Mouse (Mus musculus): ENCODE measurements around the gene Rubcn. TPM values are rescaled to one million over a fixed set of nuclear protein-coding genes. Genes with fewer than 3 reads are reported as not detected.
"Not testable (repeated sequence)": the region's sequence is repeated elsewhere in the genome, so short reads cannot be mapped to it uniquely, and the experiment has no call there.

Gene Rubcn
- polyA plus RNA-seq, 1 experiment from 2014 or later, result 18.8 TPM

DNA sequence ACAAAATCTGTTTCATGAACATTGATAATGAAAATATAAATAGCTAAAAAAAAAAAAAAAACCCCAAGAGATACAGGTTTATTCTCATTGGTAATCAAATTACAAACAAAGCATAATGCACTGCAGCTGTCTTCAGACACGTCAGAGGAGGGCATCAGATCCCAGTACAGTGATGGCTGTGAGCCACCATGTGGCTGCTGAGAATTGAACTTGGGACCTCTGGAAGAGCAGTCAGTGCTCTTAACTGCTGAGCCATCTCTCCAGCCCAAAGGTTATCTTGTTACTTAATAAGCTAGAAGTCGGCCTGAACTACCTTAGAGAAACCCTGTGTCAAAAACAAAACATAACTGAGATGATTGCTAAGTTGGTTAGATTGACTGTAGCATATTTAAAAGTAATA is 12.3 kb upstream of the Rubcn start:
- H3K4me2 ChIP-seq, result no peak overlapping the region
- no peaks in the 10 kb centered on the region for H3K9me3 ChIP-seq
- no peak overlapping the region for H3K27ac ChIP-seq
- H3K9ac ChIP-seq, result no peak overlapping the region
- no peaks in the 10 kb centered on the region for H3K4me1 ChIP-seq
- H3K4me3 ChIP-seq, result no peak overlapping the region
- ATAC-seq (ENCODE audit: borderline replicate concordance, extremely low read depth, low FRiP score, low TSS enrichment), result no peak
- H3K27me3 ChIP-seq, result no peaks in the 10 kb centered on the region
- H3K36me3 ChIP-seq, result peaks cover 51% of the 10 kb centered on the region
- 60% methylated on average over 2 of the region's 2 CpGs for WGBS

DNA sequence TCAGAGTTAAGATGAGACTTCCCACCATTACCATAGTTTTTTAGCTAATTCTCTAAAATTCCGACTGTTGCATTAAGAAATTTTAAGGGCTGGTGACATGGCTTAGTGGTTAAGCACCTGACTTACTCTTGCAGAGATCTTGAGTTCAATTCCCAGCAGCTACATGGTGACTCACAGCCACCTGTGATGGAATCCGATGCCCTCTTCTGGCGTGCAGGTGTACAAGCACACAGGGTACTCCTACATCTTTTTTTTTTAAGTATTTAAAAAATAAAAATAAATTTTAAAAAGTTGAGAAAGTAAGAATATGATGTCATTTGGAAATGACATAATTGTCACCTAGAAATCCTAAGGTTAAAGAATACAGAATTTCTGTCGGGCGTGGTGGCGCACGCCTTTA is 10.4 kb upstream of the Rubcn start:
- Histone ChIP-seq H3K9me3 (no peaks in the 10 kb centered on the region), H3K4me3 (no peak overlapping the region), H3K4me2 (no peak overlapping the region), H3K4me1 (no peaks in the 10 kb centered on the region), H3K27ac (no peak overlapping the region), H3K27me3 (no peaks in the 10 kb centered on the region), H3K36me3 (peaks cover 40% of the 10 kb centered on the region), H3K9ac (no peak overlapping the region)
- 91% methylated on average over 7 of the region's 7 CpGs for WGBS
- no peak for ATAC-seq (ENCODE audit: borderline replicate concordance, extremely low read depth, low FRiP score, low TSS enrichment)

DNA sequence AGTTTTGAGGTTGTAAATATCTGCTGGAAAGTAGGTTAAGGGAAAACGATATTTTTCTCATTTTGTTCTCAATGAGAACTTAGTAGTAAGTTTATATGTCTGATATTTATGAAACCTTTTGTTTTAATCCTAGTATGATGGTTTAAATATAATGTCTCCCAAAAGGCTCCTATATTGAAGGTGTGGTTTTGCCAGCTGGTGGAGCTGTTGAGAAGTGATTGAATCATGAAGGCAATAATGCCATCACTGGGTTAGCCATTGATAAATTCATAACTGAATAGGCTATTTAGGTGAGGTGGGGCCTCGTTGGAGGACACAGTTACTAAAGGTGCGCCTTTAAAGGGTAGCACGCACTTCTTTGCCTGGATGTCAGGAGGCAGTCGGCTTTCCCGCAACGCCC is 4.0 kb upstream of the Rubcn start:
- no peak for ATAC-seq (ENCODE audit: borderline replicate concordance, extremely low read depth, low FRiP score, low TSS enrichment)
- no peak overlapping the region for H3K4me2 ChIP-seq
- no peak overlapping the region for H3K9ac ChIP-seq
- H3K36me3 ChIP-seq, result 0 out of 2 replicates have a peak, but pooled peaks cover 8% of the 10 kb centered on the region
- peaks cover 16% of the 10 kb centered on the region for H3K4me1 ChIP-seq
- H3K27me3 ChIP-seq, result no peaks in the 10 kb centered on the region
- no peak overlapping the region for H3K27ac ChIP-seq
- H3K9me3 ChIP-seq, result no peaks in the 10 kb centered on the region
- 82% methylated on average over 7 of the region's 7 CpGs for WGBS
- H3K4me3 ChIP-seq, result no peak overlapping the region

DNA sequence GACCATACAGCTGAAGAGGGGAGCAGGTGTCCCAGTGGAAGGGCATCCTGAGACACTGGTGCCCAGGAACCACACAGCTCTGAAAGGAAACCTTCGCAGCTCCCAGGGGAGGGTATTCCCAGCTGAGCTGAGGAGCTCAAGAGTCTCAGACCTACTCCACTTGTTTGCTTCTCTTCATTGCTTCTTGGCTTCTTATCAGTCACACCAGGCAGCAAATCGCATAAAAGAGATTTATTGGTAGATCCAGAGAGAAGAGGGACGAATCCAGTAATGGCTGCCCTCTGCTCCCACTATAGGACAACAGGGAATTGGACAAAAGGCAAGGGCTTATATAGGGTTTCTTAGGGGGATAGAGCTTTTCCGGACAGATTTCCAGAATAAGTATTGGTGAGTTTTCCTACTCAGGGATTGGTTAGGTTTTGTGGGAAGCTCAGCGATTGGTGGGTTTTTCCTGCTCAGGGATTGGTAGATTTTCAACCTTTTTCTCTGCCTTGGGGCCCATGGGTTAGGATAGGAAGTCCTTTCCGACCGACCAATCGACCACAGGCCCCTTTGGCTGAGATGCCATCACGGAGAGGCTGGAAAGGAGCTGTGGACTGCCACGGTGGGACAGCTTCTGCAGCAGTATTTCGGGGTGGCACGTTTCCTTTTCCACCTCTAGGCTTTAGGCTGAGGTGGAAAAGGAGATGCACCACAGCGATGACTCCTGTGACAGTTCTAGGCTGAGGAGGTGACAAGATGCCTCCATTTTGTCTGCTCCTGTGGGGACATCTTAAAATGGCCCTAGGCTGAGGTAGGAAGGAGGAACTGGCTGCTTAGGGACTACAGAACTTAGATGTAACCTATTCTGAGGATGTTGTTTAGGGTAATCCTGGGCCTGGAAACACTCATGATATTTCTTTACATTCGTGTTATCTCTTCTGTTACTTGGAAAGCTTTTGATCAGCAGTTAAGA is 1.7 kb upstream of the Rubcn start:
- WGBS, result 76% methylated on average over 14 of the region's 14 CpGs
- Histone ChIP-seq H3K4me3 (peak overlapping the region; percentile 93), H3K27ac (no peak overlapping the region), H3K9ac (peak overlapping the region; percentile 89), H3K27me3 (no peaks in the 10 kb centered on the region), H3K36me3 (no peaks in the 10 kb centered on the region), H3K4me2 (peak overlapping the region; percentile 79), H3K4me1 (peaks cover 16% of the 10 kb centered on the region), H3K9me3 (no peaks in the 10 kb centered on the region)
- ATAC-seq (ENCODE audit: borderline replicate concordance, extremely low read depth, low FRiP score, low TSS enrichment), result no peak

DNA sequence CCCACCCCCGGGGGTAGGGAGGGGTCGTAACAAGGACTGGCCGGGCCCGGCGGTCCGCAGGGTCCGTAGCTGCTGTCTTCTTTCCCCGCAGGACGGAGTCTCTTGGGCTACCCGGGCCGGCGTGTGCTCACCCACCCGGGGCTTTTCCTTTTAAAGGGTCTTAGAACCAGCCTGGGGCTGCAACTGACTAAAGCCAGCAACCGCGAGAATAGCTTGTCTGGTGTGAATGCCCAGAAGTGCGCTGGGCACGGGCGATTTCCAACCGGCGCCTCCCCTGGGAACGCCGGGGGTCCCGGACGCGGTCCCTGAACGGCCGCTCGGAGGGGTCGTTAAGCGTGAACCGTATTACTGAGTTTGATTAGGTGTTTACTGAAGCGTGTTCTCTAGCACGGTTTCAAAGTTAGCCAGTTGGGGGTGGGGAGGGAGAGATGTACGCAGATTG is 612 bp upstream of the Rubcn start:
- Histone ChIP-seq H3K36me3 (no peaks in the 10 kb centered on the region), H3K9ac (peak overlapping the region; percentile 89), H3K4me2 (peak overlapping the region; percentile 79), H3K4me3 (peak overlapping the region; percentile 93), H3K27me3 (no peaks in the 10 kb centered on the region), H3K27ac (peak overlapping the region; percentile 94), H3K4me1 (peaks cover 16% of the 10 kb centered on the region), H3K9me3 (no peaks in the 10 kb centered on the region)
- peak; percentile 63; the same call in 1 of the 2 replicates for ATAC-seq (ENCODE audit: borderline replicate concordance, extremely low read depth, low FRiP score, low TSS enrichment)
- WGBS, result under 1% methylated on average over 34 of the region's 34 CpGs

DNA sequence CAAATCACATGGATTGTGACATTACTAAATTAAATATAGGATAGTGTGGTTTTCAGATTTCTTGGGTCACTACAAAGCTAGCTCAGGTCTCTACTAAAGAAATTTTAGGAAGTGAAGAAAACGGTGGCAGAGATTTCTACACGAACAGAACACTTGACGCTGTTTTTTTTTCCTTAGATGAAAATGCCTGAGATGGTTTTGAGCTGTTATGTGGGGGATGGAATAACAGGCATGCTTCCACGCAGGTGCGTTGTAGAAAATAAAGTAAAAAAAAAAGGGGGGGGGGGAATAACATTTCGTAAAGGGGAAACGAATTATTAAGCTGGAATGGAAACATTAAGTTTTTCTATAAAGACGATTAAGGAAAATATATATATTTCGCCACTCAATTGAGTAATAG is 735 bp downstream of the Rubcn start:
- Histone ChIP-seq H3K4me1 (peaks cover 16% of the 10 kb centered on the region), H3K9ac (peak overlapping the region; percentile 89), H3K36me3 (no peaks in the 10 kb centered on the region), H3K27me3 (no peaks in the 10 kb centered on the region), H3K9me3 (no peaks in the 10 kb centered on the region), H3K27ac (no peak overlapping the region), H3K4me2 (peak overlapping the region; percentile 79), H3K4me3 (peak overlapping the region; percentile 93)
- WGBS, result 13% methylated on average over 9 of the region's 9 CpGs
- no peak for ATAC-seq (ENCODE audit: borderline replicate concordance, extremely low read depth, low FRiP score, low TSS enrichment)

DNA sequence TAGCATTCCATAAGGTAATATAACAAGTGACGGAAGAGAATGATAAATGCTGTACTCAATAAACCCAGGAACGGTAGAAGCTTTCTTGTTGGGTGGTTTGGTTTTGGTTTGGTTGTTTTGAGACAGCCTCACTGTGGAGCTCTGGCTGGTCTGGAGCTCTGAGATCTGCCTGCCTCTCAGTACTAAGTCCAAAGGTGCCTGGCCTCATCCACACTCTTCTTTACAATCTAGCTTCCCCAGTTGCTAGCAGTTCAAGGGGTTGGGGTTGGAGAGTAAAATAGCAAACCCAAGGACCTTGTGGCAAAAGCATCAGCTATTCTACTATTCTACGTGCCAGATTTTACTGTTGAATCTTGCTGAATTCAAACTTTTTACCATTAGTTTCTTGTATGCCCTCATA is 1.7 kb downstream of the Rubcn start:
- Histone ChIP-seq H3K9ac (no peak overlapping the region), H3K27ac (no peak overlapping the region), H3K4me3 (no peak overlapping the region), H3K9me3 (no peaks in the 10 kb centered on the region), H3K27me3 (no peaks in the 10 kb centered on the region), H3K36me3 (no peaks in the 10 kb centered on the region), H3K4me2 (no peak overlapping the region), H3K4me1 (peaks cover 14% of the 10 kb centered on the region)
- 91% methylated on average over 3 of the region's 3 CpGs for WGBS
- ATAC-seq (ENCODE audit: borderline replicate concordance, extremely low read depth, low FRiP score, low TSS enrichment), result no peak

DNA sequence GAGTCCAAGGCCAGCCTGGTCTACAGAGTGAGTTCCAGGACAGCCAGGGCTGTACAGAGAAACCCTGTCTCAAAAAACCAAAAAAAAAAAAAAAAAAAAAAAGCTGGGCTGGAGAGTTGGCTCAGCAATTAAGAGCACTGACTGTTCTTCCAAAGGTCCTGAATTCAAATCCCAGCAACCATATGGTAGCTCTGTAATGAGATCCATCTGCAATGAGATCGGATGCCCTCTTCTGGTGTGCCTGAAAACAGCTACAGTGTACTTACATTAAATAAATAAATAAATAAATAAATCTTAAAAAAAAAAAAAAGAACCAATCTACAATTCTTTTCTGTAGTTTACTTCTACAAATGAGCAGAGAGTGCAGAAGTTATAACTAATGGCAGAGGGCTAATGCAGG is 2.3 kb downstream of the Rubcn start:
- H3K4me3 ChIP-seq; H3K9ac ChIP-seq; H3K27ac ChIP-seq; H3K36me3 ChIP-seq; H3K27me3 ChIP-seq; H3K9me3 ChIP-seq; ATAC-seq (ENCODE audit: borderline replicate concordance, extremely low read depth, low FRiP score, low TSS enrichment); H3K4me2 ChIP-seq: not testable (repeated sequence)
- H3K4me1 ChIP-seq, result peaks cover 14% of the 10 kb centered on the region
- WGBS, result 54% methylated on average over 1 of the region's 1 CpGs

DNA sequence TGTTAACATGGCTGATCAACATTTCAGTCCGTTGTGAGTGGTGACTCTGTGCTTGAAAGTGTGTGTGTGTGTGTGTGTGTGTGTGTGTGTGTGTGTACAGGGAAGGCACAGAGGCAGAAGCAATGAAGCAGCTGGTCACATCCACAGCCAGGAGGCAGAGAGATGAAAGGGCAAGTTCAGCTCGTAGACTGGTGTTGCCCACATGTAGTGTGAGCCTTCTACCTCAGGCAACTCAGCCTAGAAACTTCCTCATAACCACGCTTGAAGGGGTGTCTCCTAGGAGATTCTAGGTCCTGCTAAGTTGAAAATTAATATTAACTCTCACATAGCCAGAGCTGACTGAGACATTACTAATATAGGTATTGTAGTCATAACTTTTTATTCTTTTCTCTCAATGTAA is 4.2 kb downstream of the Rubcn start:
- no peak overlapping the region for H3K9ac ChIP-seq
- whole genome bisulfite sequencing, result 41% methylated on average over 3 of the region's 3 CpGs
- H3K9me3 ChIP-seq, result no peaks in the 10 kb centered on the region
- H3K4me3 ChIP-seq, result no peak overlapping the region
- ATAC-seq (ENCODE audit: borderline replicate concordance, extremely low read depth, low FRiP score, low TSS enrichment), result no peak
- peaks cover 4% of the 10 kb centered on the region for H3K4me1 ChIP-seq
- no peaks in the 10 kb centered on the region for H3K27me3 ChIP-seq
- H3K27ac ChIP-seq, result no peak overlapping the region
- no peak overlapping the region for H3K4me2 ChIP-seq
- no peaks in the 10 kb centered on the region for H3K36me3 ChIP-seq

DNA sequence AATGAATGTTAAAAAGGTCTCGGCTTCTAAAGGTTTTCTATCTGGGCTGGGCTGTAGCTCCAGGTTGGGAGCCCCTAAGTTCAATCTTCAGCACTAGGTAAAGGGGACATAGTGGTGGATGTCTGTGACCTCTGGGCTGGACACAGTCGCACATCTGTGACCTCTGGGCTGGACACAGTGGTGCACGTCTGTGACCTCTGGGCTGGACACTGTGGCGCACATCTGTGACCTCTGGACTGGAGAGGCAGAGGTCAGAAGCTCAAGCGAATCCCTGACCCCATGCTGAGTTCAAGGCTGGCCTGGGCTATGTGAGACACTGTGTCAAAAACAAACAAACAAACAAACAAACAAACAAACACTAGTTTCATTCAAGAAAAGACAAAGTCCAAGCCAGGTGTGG is 7.3 kb downstream of the Rubcn start:
- no peak for ATAC-seq (ENCODE audit: borderline replicate concordance, extremely low read depth, low FRiP score, low TSS enrichment)
- no peak overlapping the region for H3K4me3 ChIP-seq
- H3K36me3 ChIP-seq, result no peaks in the 10 kb centered on the region
- H3K27me3 ChIP-seq, result no peaks in the 10 kb centered on the region
- H3K4me1 ChIP-seq, result peaks cover 11% of the 10 kb centered on the region
- 69% methylated on average over 5 of the region's 5 CpGs for WGBS
- H3K9ac ChIP-seq, result no peak overlapping the region
- H3K27ac ChIP-seq, result no peak overlapping the region
- no peak overlapping the region for H3K4me2 ChIP-seq
- H3K9me3 ChIP-seq, result no peaks in the 10 kb centered on the region

DNA sequence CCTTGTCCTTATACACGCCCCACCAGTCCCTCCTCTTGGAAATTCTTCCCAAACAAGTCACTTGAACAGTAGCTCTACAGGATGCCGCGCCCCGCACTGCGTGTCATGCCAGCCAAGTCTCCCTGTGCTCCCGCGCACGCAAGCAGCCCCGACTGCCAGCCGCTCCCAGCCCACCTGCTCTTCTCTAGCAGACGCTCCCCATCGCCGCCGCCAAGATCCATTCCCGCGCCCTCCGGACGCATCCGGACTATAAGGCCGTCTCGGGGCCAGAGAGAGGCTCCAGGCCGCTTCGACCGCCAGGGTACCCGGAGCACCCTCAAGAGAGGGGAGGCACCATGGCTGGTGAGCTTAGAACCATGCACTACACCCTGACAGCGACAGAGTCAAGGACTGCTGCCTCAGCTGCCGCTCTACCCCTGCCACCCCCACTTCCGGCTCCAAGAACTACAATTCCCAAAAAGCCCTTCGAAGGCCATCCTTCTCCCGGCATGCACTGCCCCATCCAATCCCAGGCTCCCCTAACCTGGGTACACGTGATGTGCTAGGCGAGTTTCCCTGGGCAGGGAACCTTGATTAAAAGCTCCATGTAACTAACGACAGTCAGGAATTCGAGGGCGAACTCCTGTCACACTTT is 9.5 kb downstream of the Rubcn start:
- Histone ChIP-seq H3K4me3 (peak overlapping the region; percentile 83), H3K9ac (peak overlapping the region; percentile 73), H3K36me3 (0 out of 2 replicates have a peak, but pooled peaks cover 3% of the 10 kb centered on the region), H3K27me3 (no peaks in the 10 kb centered on the region), H3K9me3 (no peaks in the 10 kb centered on the region), H3K4me1 (peaks cover 11% of the 10 kb centered on the region), H3K4me2 (peak overlapping the region; percentile 84), H3K27ac (peak overlapping the region; percentile 69)
- WGBS, result 0% methylated on average over 35 of the region's 35 CpGs
- peak; percentile 99 for ATAC-seq (ENCODE audit: borderline replicate concordance, extremely low read depth, low FRiP score, low TSS enrichment)

DNA sequence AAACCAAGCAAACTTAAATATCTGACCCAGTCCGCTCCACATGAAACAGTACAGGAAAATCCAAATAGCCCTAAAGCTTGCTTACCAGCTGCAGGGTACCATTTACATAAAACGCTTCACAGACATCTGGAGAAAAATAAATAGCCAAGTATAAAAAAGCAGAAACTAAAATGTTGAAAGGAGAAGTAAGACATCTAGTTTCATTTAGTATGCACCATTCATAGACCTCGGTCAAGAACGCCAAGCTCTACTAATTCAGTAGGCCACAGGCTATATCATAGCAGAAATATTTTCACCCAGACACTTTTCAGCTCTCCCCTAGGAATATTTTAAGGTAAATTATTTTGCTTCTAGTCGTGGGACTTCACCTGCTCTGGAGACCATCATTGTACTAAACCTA is 10.9 kb downstream of the Rubcn start:
- H3K9ac ChIP-seq, result no peak overlapping the region
- 83% methylated on average over 5 of the region's 5 CpGs for WGBS
- no peak overlapping the region; the same call in 1 of the 2 replicates for H3K4me3 ChIP-seq
- H3K4me2 ChIP-seq, result peak overlapping the region; percentile 84
- 0 out of 2 replicates have a peak, but pooled peaks cover 3% of the 10 kb centered on the region for H3K36me3 ChIP-seq
- H3K9me3 ChIP-seq, result no peaks in the 10 kb centered on the region
- no peak overlapping the region for H3K27ac ChIP-seq
- no peaks in the 10 kb centered on the region for H3K27me3 ChIP-seq
- ATAC-seq (ENCODE audit: borderline replicate concordance, extremely low read depth, low FRiP score, low TSS enrichment), result no peak
- peaks cover 11% of the 10 kb centered on the region for H3K4me1 ChIP-seq
